Mouse (Mus musculus) limb, embryonic 14.5 days (tissue): ENCODE results near the gene Hbb-y. TPM values are rescaled to one million over a fixed set of nuclear protein-coding genes. Genes with fewer than 3 reads are reported as not detected.
"Not testable (repeated sequence)": the region's sequence is repeated elsewhere in the genome, so short reads cannot be mapped to it uniquely, and the experiment has no call there.

ENCODE experiments used
- ATAC-seq: fragments of 200-750 bp; cut with Nextera tagmentation; 2 replicates; pipeline ENCODE4 v1.8.0; 2017; ENCODE audit warnings: low read depth, moderate number of reproducible peaks, moderate TSS enrichment; ENCODE audit not compliant: low FRiP score
- DNase-seq: peaks from one replicate; pipeline ENCODE4 v3.0.0-alpha.2; 2015; ENCODE audit warnings: low spot score
- H3K27ac ChIP-seq: fragments of 300-500 bp; sonication (generic); replicated peaks from 2 replicates; pipeline ENCODE4 v1.5.1; 2014; ENCODE audit warnings: low read depth, mild to moderate bottlenecking, low read length, moderate library complexity, mixed read lengths
- H3K27me3 ChIP-seq: fragments of 300-500 bp; sonication (generic); 2 replicates; pipeline ENCODE4 v1.6.1; 2014; ENCODE audit warnings: low read length, mixed read lengths; ENCODE audit not compliant: control insufficient read depth, insufficient read depth
- H3K36me3 ChIP-seq: fragments of 300-500 bp; sonication (generic); 2 replicates; pipeline ENCODE4 v1.6.1; 2014; ENCODE audit warnings: mild to moderate bottlenecking, low read length, moderate library complexity, mixed read lengths; ENCODE audit not compliant: control insufficient read depth, insufficient read depth
- H3K4me1 ChIP-seq: fragments of 300-500 bp; sonication (generic); 2 replicates; pipeline ENCODE4 v1.6.1; 2014; ENCODE audit warnings: antibody characterized with exemption, low read length, mixed read lengths; ENCODE audit not compliant: control insufficient read depth, insufficient read depth
- H3K4me2 ChIP-seq: fragments of 300-500 bp; sonication (generic); replicated peaks from 2 replicates; pipeline ENCODE4 v1.6.1; 2014; ENCODE audit warnings: low read depth, mild to moderate bottlenecking, low read length, moderate library complexity; ENCODE audit not compliant: severe bottlenecking
- H3K4me3 ChIP-seq: fragments of 300-500 bp; sonication (generic); replicated peaks from 2 replicates; pipeline ENCODE4 v1.5.1; 2014; ENCODE audit warnings: low read length
- H3K9ac ChIP-seq: fragments of 300-500 bp; sonication (generic); 2 replicates; pipeline ENCODE4 v1.6.1; 2014; ENCODE audit warnings: mild to moderate bottlenecking, low read depth, low read length, moderate library complexity; ENCODE audit not compliant: severe bottlenecking
- H3K9me3 ChIP-seq: fragments of 300-500 bp; sonication (generic); 2 replicates; pipeline ENCODE4 v1.6.1; 2016; ENCODE audit warnings: low read length; ENCODE audit not compliant: control insufficient read depth
- POLR2A ChIP-seq: fragments of 200-500 bp; IDR thresholded peaks from 2 replicates; pipeline ENCODE4 v1.8.0; 2012; ENCODE audit warnings: inconsistent platforms, mild to moderate bottlenecking, moderate library complexity, borderline replicate concordance; ENCODE audit not compliant: insufficient read depth, insufficient read length; ENCODE audit errors: extremely low read depth
- WGBS: fragments of 180-500 bp; shearing (Covaris S2); extraction: QIAGEN DNeasy Blood & Tissue Kit; methylation state at CpG from one replicate; pipeline ENCODE4 v1.1.7; 2014; 5-methylcytosine and 5-hydroxymethylcytosine counted together
- polyA plus RNA-seq, 2 experiments: library from polyadenylated mRNA; depleted of rRNA in 1 of 2; stranded (reverse) in 1 of 2; unstranded in 1 of 2; fragments of >200 nt; fragmentation: Nextera tagmentation in 1 of 2; extraction: Ambion mirVana in 1 of 2; gene quantifications; 2 replicates each; pipeline versions ENCODE4 v1.2.1 to v1.2.3; 2012 to 2014

Gene Hbb-y
- polyA plus RNA-seq, 2 experiments: 702 to 1,395 TPM

GRCm38 (mm10) chr7:103844525-103845325 lies 8.3 kb downstream of the Hbb-y start:
- H3K27me3 ChIP-seq: no peaks in the 10 kb centered on the region
- ATAC-seq (no peak), DNase-seq (no peak)
- no peaks in the 10 kb centered on the region for H3K4me1 ChIP-seq
- no peaks in the 10 kb centered on the region for H3K36me3 ChIP-seq
- no peak overlapping the region for H3K4me3 ChIP-seq
- H3K9ac ChIP-seq: no peak overlapping the region
- 35% methylated on average over 1 of the region's 2 CpGs for WGBS
- no peak for TF ChIP-seq POLR2A
- H3K9me3 ChIP-seq: no peaks in the 10 kb centered on the region
- no peak overlapping the region for H3K27ac ChIP-seq
- no peak overlapping the region for H3K4me2 ChIP-seq

DNA sequence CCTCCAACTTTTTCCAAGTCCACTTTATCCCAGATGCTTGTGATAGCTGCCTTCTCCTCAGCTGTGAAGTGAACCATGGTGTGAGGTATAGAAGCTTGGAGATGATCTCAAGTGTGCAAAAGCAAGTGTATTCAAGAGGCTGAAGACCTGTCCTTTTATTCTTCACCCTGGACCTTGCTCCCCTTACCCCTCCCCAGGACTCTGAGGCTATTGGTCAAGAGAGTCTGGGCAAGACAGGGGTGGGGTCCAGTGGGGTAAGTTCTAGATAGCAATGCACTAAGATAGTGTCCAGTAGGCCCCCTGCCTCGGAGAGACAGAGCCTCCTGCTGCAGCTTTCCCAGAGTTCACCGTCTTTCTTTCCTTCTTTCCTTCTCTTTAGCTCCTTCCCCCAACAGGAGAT lies 10.0 kb downstream of the Hbb-y start, which contains the start of gene Hbb-bh1:
TSS of gene Hbb-bh1 (minus strand) at position 131 of the 400 bp plus-strand sequence.
- no peak for DNase-seq

DNA sequence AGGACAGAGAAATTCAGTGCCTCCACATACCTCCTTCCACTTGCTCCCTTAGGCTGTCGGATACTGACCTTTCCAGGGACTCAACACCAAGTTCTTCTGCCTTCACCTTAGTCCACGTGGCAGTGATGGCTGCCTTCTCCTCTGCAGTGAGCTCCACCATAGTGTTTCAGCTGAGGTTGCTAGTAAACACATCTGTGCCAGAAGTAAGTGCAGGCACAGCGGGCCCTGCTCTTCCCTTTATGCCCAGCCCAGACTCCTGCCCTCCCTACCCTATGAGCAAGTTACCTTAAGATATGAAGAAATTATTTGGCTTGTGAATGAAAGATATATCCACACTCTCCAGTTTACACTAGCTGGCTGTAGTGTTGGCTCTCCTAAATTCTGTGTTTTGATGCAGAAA lies 12.7 kb downstream of the Hbb-y start, which contains the start of gene Hbb-bh2:
TSS of gene Hbb-bh2 (minus strand) at position 253 of the 400 bp plus-strand sequence.
- Histone ChIP-seq H3K36me3 (no peaks in the 10 kb centered on the region), H3K4me3 (no peak within 1 kb of the TSS), H3K9ac (no peak within 1 kb of the TSS), H3K27ac (no peak within 1 kb of the TSS), H3K27me3 (no peaks in the 10 kb centered on the region), H3K4me2 (no peak within 1 kb of the TSS), H3K4me1 (no peaks in the 10 kb centered on the region), H3K9me3 (no peaks in the 10 kb centered on the region)
- no peak for DNase-seq
- no peak for ATAC-seq
- no peak for TF ChIP-seq POLR2A
- WGBS: 77% methylated on average over 3 of the region's 3 CpGs

More for the DNA sequence above, 10.0 kb downstream of the Hbb-y start, which contains the start of gene Hbb-bh1:
- no peak within 1 kb of the TSS for H3K27ac ChIP-seq
- no peak within 1 kb of the TSS for H3K4me3 ChIP-seq
- H3K9me3 ChIP-seq: no peaks in the 10 kb centered on the region
- no peak within 1 kb of the TSS for H3K9ac ChIP-seq
- no peaks in the 10 kb centered on the region for H3K36me3 ChIP-seq
- no peaks in the 10 kb centered on the region for H3K4me1 ChIP-seq
- TF ChIP-seq POLR2A: no peak
- ATAC-seq: no peak
- WGBS: 73% methylated on average over 2 of the region's 2 CpGs
- no peak within 1 kb of the TSS for H3K4me2 ChIP-seq
- H3K27me3 ChIP-seq: no peaks in the 10 kb centered on the region

DNA sequence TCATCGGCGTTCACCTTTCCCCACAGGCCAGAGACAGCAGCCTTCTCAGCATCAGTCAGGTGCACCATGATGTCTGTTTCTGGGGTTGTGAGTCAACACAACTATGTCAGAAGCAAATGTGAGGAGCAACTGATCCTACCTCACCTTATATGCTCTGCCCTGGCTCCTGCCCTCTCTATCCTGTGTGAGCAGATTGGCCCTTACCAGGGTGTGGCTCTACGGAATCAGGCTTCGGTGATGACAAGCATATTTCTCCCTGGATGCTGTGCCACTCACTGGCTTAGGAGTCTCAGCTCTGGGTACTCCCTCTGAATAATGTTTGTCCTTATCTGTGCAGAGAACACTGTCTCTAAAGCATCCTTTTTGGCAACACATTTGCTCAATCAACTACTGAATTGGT lies 25.2 kb downstream of the Hbb-y start, which contains the start of gene Hbb-bs:
TSS of gene Hbb-bs (minus strand) at position 289 of the 400 bp plus-strand sequence.
- Histone ChIP-seq H3K27me3 (no peaks in the 10 kb centered on the region), H3K36me3 (no peaks in the 10 kb centered on the region), H3K4me2 (no peak within 1 kb of the TSS), H3K9ac (no peak within 1 kb of the TSS), H3K27ac (no peak within 1 kb of the TSS), H3K4me3 (no peak within 1 kb of the TSS), H3K9me3 (no peaks in the 10 kb centered on the region), H3K4me1 (no peaks in the 10 kb centered on the region)
- no peak for DNase-seq
- ATAC-seq: no peak
- no peak for TF ChIP-seq POLR2A
- 90% methylated on average over 4 of the region's 4 CpGs for WGBS

DNA sequence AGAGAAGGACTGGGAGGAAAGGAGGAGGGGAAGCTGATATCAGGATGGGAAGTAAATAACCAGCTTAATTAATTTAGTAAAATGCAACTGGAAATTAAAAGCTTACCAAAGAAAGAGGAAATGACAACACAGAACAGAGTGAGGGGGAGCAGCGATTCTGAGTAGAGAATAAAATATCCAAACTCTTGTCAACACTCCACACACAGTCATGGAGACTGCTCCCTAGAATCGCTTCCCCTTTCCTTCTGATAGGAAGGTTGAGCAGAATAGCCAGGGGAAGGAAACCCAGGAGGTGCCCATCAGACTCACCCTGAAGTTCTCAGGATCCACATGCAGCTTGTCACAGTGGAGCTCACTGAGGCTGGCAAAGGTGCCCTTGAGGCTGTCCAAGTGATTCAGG lies 25.9 kb downstream of the Hbb-y start:
- H3K9ac ChIP-seq, H3K36me3 ChIP-seq, H3K4me3 ChIP-seq, H3K9me3 ChIP-seq, H3K4me1 ChIP-seq, H3K27ac ChIP-seq, DNase-seq, H3K27me3 ChIP-seq, ATAC-seq, H3K4me2 ChIP-seq: not testable (repeated sequence)
- no CpG with 5 or more reads among the region's 2 CpGs for WGBS
